Mouse (Mus musculus): ENCODE results near the gene Tmtc2. TPM values are rescaled to one million over a fixed set of nuclear protein-coding genes. Genes with fewer than 3 reads are reported as not detected.

The Tmtc2 gene
- polyA plus RNA-seq, 1 experiment from 2014 or later, result 7.2 TPM

DNA sequence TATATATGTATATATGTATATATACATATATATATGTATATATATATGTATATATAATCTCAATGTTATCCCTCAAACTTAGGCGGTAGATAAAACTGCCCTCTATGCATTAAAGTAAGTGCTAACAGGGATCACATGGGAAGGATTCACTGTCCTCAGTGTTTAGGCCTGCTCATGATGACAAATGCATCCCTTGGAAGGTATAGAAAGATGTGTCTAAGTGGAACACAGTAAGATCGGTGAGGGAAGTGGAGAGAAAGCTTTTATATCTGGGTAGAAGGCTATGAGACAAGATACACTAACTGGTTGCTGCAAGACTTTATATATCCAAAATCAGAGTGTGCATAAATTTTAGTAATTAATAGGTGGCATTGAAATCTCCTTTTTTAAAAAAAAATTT lies 373.6 kb downstream of the Tmtc2 start:
- Histone ChIP-seq H3K27ac (ENCODE audit: low read length) (no peak overlapping the region), H3K36me3 (ENCODE audit: insufficient read depth, low read length) (no peaks in the 10 kb centered on the region), H3K9ac (replicated peaks; ENCODE audit: low read depth) (no peak overlapping the region), H3K27me3 (replicated peaks; ENCODE audit: insufficient read depth, low read length) (no peaks in the 10 kb centered on the region), H3K4me3 (ENCODE audit: low read depth, low read length) (no peak overlapping the region), H3K4me2 (replicated peaks; ENCODE audit: low read depth, low read length) (no peak overlapping the region), H3K4me1 (ENCODE audit: insufficient read depth, low read depth, low read length) (no peaks in the 10 kb centered on the region), H3K9me3 (ENCODE audit: low read length) (no peaks in the 10 kb centered on the region)
- ATAC-seq (no peak), DNase-seq (ENCODE audit: low spot score) (no peak)
- no peak for TF ChIP-seq CTCF (IDR thresholded peaks at IDR 0.05)
- no peak for TF ChIP-seq EP300 (IDR thresholded peaks at IDR 0.05)
- 85% methylated on average over 2 of the region's 2 CpGs for WGBS

- Histone ChIP-seq H3K9ac (replicated peaks; ENCODE audit: low read depth) (no peak overlapping the region), H3K27me3 (replicated peaks; ENCODE audit: insufficient read depth, low read length) (no peaks in the 10 kb centered on the region), H3K4me1 (ENCODE audit: insufficient read depth, low read depth, low read length) (no peaks in the 10 kb centered on the region), H3K9me3 (ENCODE audit: low read length) (no peaks in the 10 kb centered on the region), H3K4me3 (ENCODE audit: low read depth, low read length) (no peak overlapping the region), H3K36me3 (ENCODE audit: insufficient read depth, low read length) (no peaks in the 10 kb centered on the region), H3K27ac (ENCODE audit: low read length) (no peak overlapping the region), H3K4me2 (replicated peaks; ENCODE audit: low read depth, low read length) (no peak overlapping the region)
- 56% methylated on average over 4 of the region's 4 CpGs for WGBS
- TF ChIP-seq CTCF (IDR thresholded peaks at IDR 0.05) (no peak), EP300 (IDR thresholded peaks at IDR 0.05) (no peak)
- ATAC-seq (no peak), DNase-seq (ENCODE audit: low spot score) (no peak)
These were observed 374.2 kb downstream of the Tmtc2 start for GRCm38 (mm10) chr10:105200092-105200491.

DNA sequence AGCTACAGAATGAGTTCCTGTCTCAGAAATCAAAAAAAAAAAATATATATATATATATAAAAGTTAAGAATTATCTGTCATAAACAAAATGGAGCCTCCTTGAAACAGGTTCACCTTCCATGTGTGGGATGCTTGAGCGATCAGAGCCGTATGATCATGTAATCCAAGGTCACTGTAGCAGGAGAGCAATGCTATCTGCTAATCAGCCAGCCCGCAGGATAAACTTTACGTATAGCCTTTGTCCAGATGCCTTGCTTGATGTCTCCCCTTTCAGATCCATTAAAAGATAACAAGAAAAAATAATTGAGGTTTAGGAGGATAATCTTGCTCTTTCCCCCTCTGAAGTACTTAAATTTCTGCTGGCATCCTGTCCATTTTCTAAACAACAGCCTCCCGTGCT lies 374.7 kb downstream of the Tmtc2 start:
- Histone ChIP-seq H3K36me3 (ENCODE audit: insufficient read depth, low read length) (no peaks in the 10 kb centered on the region), H3K4me2 (replicated peaks; ENCODE audit: low read depth, low read length) (no peak overlapping the region), H3K9me3 (ENCODE audit: low read length) (no peaks in the 10 kb centered on the region), H3K27me3 (replicated peaks; ENCODE audit: insufficient read depth, low read length) (no peaks in the 10 kb centered on the region), H3K9ac (replicated peaks; ENCODE audit: low read depth) (no peak overlapping the region), H3K4me3 (ENCODE audit: low read depth, low read length) (no peak overlapping the region), H3K27ac (ENCODE audit: low read length) (no peak overlapping the region), H3K4me1 (ENCODE audit: insufficient read depth, low read depth, low read length) (no peaks in the 10 kb centered on the region)
- TF ChIP-seq EP300 (IDR thresholded peaks at IDR 0.05), result no peak
- TF ChIP-seq CTCF (IDR thresholded peaks at IDR 0.05), result no peak
- ATAC-seq, result no peak
- no peak for DNase-seq (ENCODE audit: low spot score)
- 71% methylated on average over 5 of the region's 5 CpGs for WGBS

DNA sequence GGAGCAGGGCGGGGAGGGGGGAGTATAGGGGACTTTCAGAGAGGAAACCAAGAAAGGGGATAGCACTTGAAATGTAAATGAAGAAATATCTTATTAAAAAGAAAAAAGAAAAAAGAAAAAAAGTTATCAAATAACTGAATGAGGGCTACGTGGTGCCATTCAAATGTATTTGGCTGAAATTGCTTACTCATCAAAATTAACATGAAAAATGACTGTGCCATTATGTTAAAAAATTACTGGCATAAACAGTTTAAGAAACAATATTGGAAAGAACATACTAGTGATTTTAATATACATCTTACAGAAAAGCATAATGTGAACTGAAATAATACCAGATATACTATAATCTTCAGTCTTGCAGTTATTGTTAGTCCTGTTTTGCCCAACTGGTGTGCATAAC lies 378.9 kb downstream of the Tmtc2 start:
- Histone ChIP-seq H3K27me3 (replicated peaks; ENCODE audit: insufficient read depth, low read length) (no peaks in the 10 kb centered on the region), H3K9me3 (ENCODE audit: low read length) (no peaks in the 10 kb centered on the region), H3K27ac (ENCODE audit: low read length) (no peak overlapping the region), H3K4me1 (ENCODE audit: insufficient read depth, low read depth, low read length) (no peaks in the 10 kb centered on the region), H3K36me3 (ENCODE audit: insufficient read depth, low read length) (no peaks in the 10 kb centered on the region), H3K9ac (replicated peaks; ENCODE audit: low read depth) (no peak overlapping the region), H3K4me2 (replicated peaks; ENCODE audit: low read depth, low read length) (no peak overlapping the region), H3K4me3 (ENCODE audit: low read depth, low read length) (no peak overlapping the region)
- no peak for ATAC-seq
- DNase-seq (ENCODE audit: low spot score), result no peak
- 93% methylated on average over 2 of the region's 2 CpGs for WGBS
- TF ChIP-seq EP300 (IDR thresholded peaks at IDR 0.05) (no peak), CTCF (IDR thresholded peaks at IDR 0.05) (no peak)

GRCm38 (mm10) chr10:105193756-105194460 lies 380.3 kb downstream of the Tmtc2 start:
- no peaks in the 10 kb centered on the region for H3K27me3 ChIP-seq (replicated peaks; ENCODE audit: insufficient read depth, low read length)
- no peak overlapping the region for H3K4me2 ChIP-seq (replicated peaks; ENCODE audit: low read depth, low read length)
- H3K36me3 ChIP-seq (ENCODE audit: insufficient read depth, low read length), result no peaks in the 10 kb centered on the region
- no peak overlapping the region for H3K9ac ChIP-seq (replicated peaks; ENCODE audit: low read depth)
- TF ChIP-seq CTCF (IDR thresholded peaks at IDR 0.05) (no peak), EP300 (IDR thresholded peaks at IDR 0.05) (no peak)
- DNase-seq (ENCODE audit: low spot score), result no peak
- H3K4me3 ChIP-seq (ENCODE audit: low read depth, low read length), result no peak overlapping the region
- H3K27ac ChIP-seq (ENCODE audit: low read length), result no peak overlapping the region
- no peaks in the 10 kb centered on the region for H3K4me1 ChIP-seq (ENCODE audit: insufficient read depth, low read depth, low read length)
- no peak for ATAC-seq
- no peaks in the 10 kb centered on the region for H3K9me3 ChIP-seq (ENCODE audit: low read length)
- 80% methylated on average over 4 of the region's 4 CpGs for WGBS

DNA sequence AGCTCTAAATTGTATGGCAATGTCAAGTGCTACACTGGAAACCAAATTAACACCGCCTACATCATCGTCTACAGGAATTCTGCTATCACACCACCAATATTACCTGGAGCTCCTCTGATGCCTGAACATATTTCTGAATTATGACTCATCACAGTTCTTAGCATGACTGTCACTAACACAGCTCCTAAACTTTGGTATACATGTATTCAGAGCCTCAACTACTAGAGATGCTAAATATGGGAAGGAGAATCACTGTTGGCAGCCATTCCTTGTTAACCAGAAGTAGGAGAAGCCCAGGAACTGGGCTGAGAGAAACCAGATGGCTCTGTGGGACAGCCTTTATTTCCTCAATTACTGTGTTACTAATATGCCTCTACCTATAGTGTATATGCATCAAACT lies 382.2 kb downstream of the Tmtc2 start:
- 94% methylated on average over 2 of the region's 2 CpGs for WGBS
- TF ChIP-seq EP300 (IDR thresholded peaks at IDR 0.05), result no peak
- no peak for TF ChIP-seq CTCF (IDR thresholded peaks at IDR 0.05)

GRCm38 (mm10) chr10:105189746-105190145 lies 384.5 kb downstream of the Tmtc2 start:
- Histone ChIP-seq H3K4me2 (replicated peaks; ENCODE audit: low read depth, low read length) (no peak overlapping the region), H3K9me3 (ENCODE audit: low read length) (no peaks in the 10 kb centered on the region), H3K27ac (ENCODE audit: low read length) (no peak overlapping the region), H3K9ac (replicated peaks; ENCODE audit: low read depth) (no peak overlapping the region), H3K27me3 (replicated peaks; ENCODE audit: insufficient read depth, low read length) (no peaks in the 10 kb centered on the region), H3K4me1 (ENCODE audit: insufficient read depth, low read depth, low read length) (no peaks in the 10 kb centered on the region), H3K36me3 (ENCODE audit: insufficient read depth, low read length) (no peaks in the 10 kb centered on the region), H3K4me3 (ENCODE audit: low read depth, low read length) (no peak overlapping the region)
- ATAC-seq (no peak), DNase-seq (ENCODE audit: low spot score) (no peak)
- 85% methylated on average over 4 of the region's 4 CpGs for WGBS
- no peak for TF ChIP-seq EP300 (IDR thresholded peaks at IDR 0.05)
- no peak for TF ChIP-seq CTCF (IDR thresholded peaks at IDR 0.05)

More for the DNA sequence above, 382.2 kb downstream of the Tmtc2 start:
- Histone ChIP-seq H3K4me3 (ENCODE audit: low read depth, low read length) (no peak overlapping the region), H3K36me3 (ENCODE audit: insufficient read depth, low read length) (no peaks in the 10 kb centered on the region), H3K27ac (ENCODE audit: low read length) (no peak overlapping the region), H3K9ac (replicated peaks; ENCODE audit: low read depth) (no peak overlapping the region), H3K27me3 (replicated peaks; ENCODE audit: insufficient read depth, low read length) (no peaks in the 10 kb centered on the region), H3K4me1 (ENCODE audit: insufficient read depth, low read depth, low read length) (no peaks in the 10 kb centered on the region), H3K4me2 (replicated peaks; ENCODE audit: low read depth, low read length) (no peak overlapping the region), H3K9me3 (ENCODE audit: low read length) (no peaks in the 10 kb centered on the region)
- no peak for DNase-seq (ENCODE audit: low spot score)
- no peak for ATAC-seq

Data from lung, postnatal 0 days (tissue).